Mouse (Mus musculus): ENCODE results near the gene Gpr84.

Gpr84 gene

GRCm38 (mm10) chr15:103303916-103304615 lies 6.3 kb downstream of the Gpr84 start:
- no peak for TF ChIP-seq GATA4 (IDR thresholded peaks at IDR 0.05; ENCODE audit: insufficient replicate concordance, low read length)

- TF ChIP-seq GATA4 (IDR thresholded peaks at IDR 0.05; ENCODE audit: insufficient replicate concordance, low read length): no peak
Measured at GRCm38 (mm10) chr15:103302341-103303021, 7.9 kb downstream of the Gpr84 start.

GRCm38 (mm10) chr15:103301547-103302340 lies 8.7 kb downstream of the Gpr84 start:
- no peak for TF ChIP-seq GATA4 (IDR thresholded peaks at IDR 0.05; ENCODE audit: insufficient replicate concordance, low read length)

- no peak for TF ChIP-seq GATA4 (IDR thresholded peaks at IDR 0.05; ENCODE audit: insufficient replicate concordance, low read length)
Measured at GRCm38 (mm10) chr15:103301046-103301445, 9.4 kb downstream of the Gpr84 start.

GRCm38 (mm10) chr15:103300560-103300959 lies 9.9 kb downstream of the Gpr84 start:
- TF ChIP-seq GATA4 (IDR thresholded peaks at IDR 0.05; ENCODE audit: insufficient replicate concordance, low read length): no peak

DNA sequence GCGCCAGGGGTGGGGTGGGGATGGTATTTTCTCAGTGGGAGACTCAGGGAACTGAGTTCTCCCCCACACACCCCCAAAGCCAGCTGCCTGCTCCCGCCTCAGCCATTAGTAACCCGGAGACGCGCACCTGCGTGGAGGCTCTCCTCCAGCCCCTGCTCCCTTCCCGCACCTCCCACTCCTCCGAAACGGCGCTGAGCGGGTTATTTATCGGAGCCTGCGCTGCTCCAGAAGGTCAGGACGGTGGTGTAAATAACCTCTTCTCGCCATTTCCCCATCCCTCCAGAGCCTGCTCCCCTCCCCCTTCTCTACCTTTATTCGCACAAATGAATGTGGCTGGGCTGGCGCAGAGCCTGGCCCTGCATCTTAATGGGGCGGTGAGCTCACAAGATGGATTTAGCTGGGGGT lies 10.3 kb downstream of the Gpr84 start:
- TF ChIP-seq GATA4 (IDR thresholded peaks at IDR 0.05; ENCODE audit: insufficient replicate concordance, low read length): no peak

- no peak for TF ChIP-seq GATA4 (IDR thresholded peaks at IDR 0.05; ENCODE audit: insufficient replicate concordance, low read length)
Measured at GRCm38 (mm10) chr15:103299644-103300043, 10.8 kb downstream of the Gpr84 start.

GRCm38 (mm10) chr15:103298861-103299616 lies 11.4 kb downstream of the Gpr84 start:
- no peak for TF ChIP-seq GATA4 (IDR thresholded peaks at IDR 0.05; ENCODE audit: insufficient replicate concordance, low read length)

DNA sequence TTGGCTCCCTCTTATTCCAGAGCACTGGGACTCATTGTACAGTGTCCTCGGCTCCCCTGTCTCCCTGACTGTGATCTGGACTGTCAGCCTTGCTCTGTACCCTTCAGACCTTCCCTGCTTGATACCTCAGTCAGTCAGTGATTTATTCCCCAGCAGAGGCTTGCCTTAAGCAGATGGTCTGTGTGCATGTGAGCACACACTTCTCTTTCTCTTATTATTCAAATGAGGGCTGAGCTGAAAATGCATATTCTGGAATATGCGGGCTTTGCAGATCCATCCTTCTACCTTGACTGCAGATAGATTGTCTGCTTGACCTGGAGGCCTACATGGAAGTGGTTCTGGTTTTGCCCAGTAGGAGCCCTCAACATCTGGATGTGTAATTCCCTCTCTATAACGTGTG lies 12.4 kb downstream of the Gpr84 start:
- TF ChIP-seq GATA4 (IDR thresholded peaks at IDR 0.05; ENCODE audit: insufficient replicate concordance, low read length): no peak

DNA sequence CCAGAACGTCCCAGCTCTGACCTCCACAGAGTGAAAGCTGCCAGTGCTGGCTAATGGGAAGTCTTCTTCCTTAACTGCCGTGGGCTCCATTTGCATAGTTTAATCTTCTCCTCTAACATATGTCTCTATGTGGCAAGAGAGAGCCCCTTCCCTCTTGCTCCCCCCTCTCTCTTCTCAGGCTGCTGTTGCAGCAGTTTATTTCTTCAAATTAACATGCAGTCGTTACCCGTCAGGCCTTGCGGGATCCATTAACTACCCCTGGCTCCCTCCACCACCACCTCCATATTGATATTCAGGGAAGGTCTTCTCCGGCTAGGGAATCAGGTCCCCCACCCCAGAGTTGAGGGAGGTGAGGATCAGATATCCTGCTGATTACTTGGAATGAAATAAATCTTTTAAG lies 13.1 kb downstream of the Gpr84 start:
- TF ChIP-seq GATA4 (IDR thresholded peaks at IDR 0.05; ENCODE audit: insufficient replicate concordance, low read length): no peak

- no peak for TF ChIP-seq GATA4 (IDR thresholded peaks at IDR 0.05; ENCODE audit: insufficient replicate concordance, low read length)
Measured at GRCm38 (mm10) chr15:103295851-103296250, 14.6 kb downstream of the Gpr84 start.

DNA sequence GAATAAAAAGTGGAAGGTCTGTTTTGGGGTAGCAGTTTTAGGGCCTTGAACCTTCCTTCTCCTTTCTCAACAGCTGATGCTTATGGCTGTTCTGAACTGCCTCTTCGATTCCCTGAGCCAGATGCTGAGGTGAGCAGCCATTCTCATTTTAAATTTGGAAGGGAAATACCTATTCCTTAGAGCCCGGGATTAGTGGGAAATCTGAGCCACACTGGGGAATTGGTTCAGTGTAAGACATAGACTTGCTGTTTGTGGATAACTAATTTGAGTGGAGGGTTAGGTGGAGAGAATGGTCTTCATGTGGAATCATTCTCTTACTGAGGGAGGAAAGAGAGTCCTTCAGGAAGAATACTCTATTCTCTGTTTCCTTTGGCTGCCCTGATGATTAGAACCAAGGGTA lies 15.8 kb downstream of the Gpr84 start:
- no peak for TF ChIP-seq GATA4 (IDR thresholded peaks at IDR 0.05; ENCODE audit: insufficient replicate concordance, low read length)

GRCm38 (mm10) chr15:103293375-103293774 lies 17.0 kb downstream of the Gpr84 start:
- no peak for TF ChIP-seq GATA4 (IDR thresholded peaks at IDR 0.05; ENCODE audit: insufficient replicate concordance, low read length)

GRCm38 (mm10) chr15:103292673-103293345 lies 17.6 kb downstream of the Gpr84 start:
- no peak for TF ChIP-seq GATA4 (IDR thresholded peaks at IDR 0.05; ENCODE audit: insufficient replicate concordance, low read length)

GRCm38 (mm10) chr15:103290843-103291242 lies 19.6 kb downstream of the Gpr84 start:
- TF ChIP-seq GATA4 (IDR thresholded peaks at IDR 0.05; ENCODE audit: insufficient replicate concordance, low read length): no peak

Data from liver, adult (tissue).